Mouse (Mus musculus): ENCODE results near the gene Maml1. TPM values are rescaled to one million over a fixed set of nuclear protein-coding genes. Genes with fewer than 3 reads are reported as not detected.

Gene Maml1
- polyA plus RNA-seq, 1 experiment from 2014 or later, result 4.6 TPM

- Histone ChIP-seq H3K36me3 (replicated peaks; ENCODE audit: control insufficient read depth, insufficient read depth) (peaks cover 33% of the 10 kb centered on the region), H3K27ac (no peak overlapping the region), H3K4me3 (replicated peaks; ENCODE audit: low read length) (no peak overlapping the region), H3K27me3 (ENCODE audit: control insufficient read depth, insufficient read depth, low read length) (no peaks in the 10 kb centered on the region), H3K9me3 (ENCODE audit: control insufficient read depth, low read length) (no peaks in the 10 kb centered on the region), H3K4me2 (replicated peaks) (no peak overlapping the region), H3K9ac (no peak overlapping the region), H3K4me1 (replicated peaks; ENCODE audit: control insufficient read depth, insufficient read depth, low read length) (no peaks in the 10 kb centered on the region)
- ATAC-seq (ENCODE audit: low FRiP score), result no peak
- DNase-seq (ENCODE audit: low spot score), result no peak
- 82% methylated on average over 12 of the region's 12 CpGs for WGBS
Observed at GRCm38 (mm10) chr11:50254010-50254580, 38.0 kb downstream of the Maml1 start.

- Histone ChIP-seq H3K27ac (no peak overlapping the region), H3K27me3 (ENCODE audit: control insufficient read depth, insufficient read depth, low read length) (no peaks in the 10 kb centered on the region), H3K4me2 (replicated peaks) (no peak overlapping the region), H3K9me3 (ENCODE audit: control insufficient read depth, low read length) (no peaks in the 10 kb centered on the region), H3K4me3 (replicated peaks; ENCODE audit: low read length) (no peak overlapping the region), H3K36me3 (replicated peaks; ENCODE audit: control insufficient read depth, insufficient read depth) (peaks cover 26% of the 10 kb centered on the region), H3K4me1 (replicated peaks; ENCODE audit: control insufficient read depth, insufficient read depth, low read length) (no peaks in the 10 kb centered on the region), H3K9ac (no peak overlapping the region)
- 71% methylated on average over 1 of the region's 1 CpGs for WGBS
- DNase-seq (ENCODE audit: low spot score) (no peak), ATAC-seq (ENCODE audit: low FRiP score) (no peak)
Observed at GRCm38 (mm10) chr11:50253393-50253792, 38.7 kb downstream of the Maml1 start.

- no peak for ATAC-seq (ENCODE audit: low FRiP score)
- 74% methylated on average over 11 of the region's 11 CpGs for WGBS
Observed at GRCm38 (mm10) chr11:50252684-50253265, 39.3 kb downstream of the Maml1 start.

GRCm38 (mm10) chr11:50252166-50252565, 39.9 kb downstream of the Maml1 start:
- Histone ChIP-seq H3K4me3 (replicated peaks; ENCODE audit: low read length) (no peak overlapping the region), H3K9me3 (ENCODE audit: control insufficient read depth, low read length) (no peaks in the 10 kb centered on the region), H3K9ac (no peak overlapping the region), H3K4me1 (replicated peaks; ENCODE audit: control insufficient read depth, insufficient read depth, low read length) (no peaks in the 10 kb centered on the region), H3K36me3 (replicated peaks; ENCODE audit: control insufficient read depth, insufficient read depth) (peaks cover 14% of the 10 kb centered on the region), H3K27me3 (ENCODE audit: control insufficient read depth, insufficient read depth, low read length) (no peaks in the 10 kb centered on the region), H3K27ac (no peak overlapping the region), H3K4me2 (replicated peaks) (no peak overlapping the region)
- DNase-seq (ENCODE audit: low spot score), result no peak
- no peak for ATAC-seq (ENCODE audit: low FRiP score)
- 66% methylated on average over 3 of the region's 3 CpGs for WGBS

More at GRCm38 (mm10) chr11:50252684-50253265, 39.3 kb downstream of the Maml1 start:
- Histone ChIP-seq H3K27me3 (ENCODE audit: control insufficient read depth, insufficient read depth, low read length) (no peaks in the 10 kb centered on the region), H3K36me3 (replicated peaks; ENCODE audit: control insufficient read depth, insufficient read depth) (peaks cover 20% of the 10 kb centered on the region), H3K4me1 (replicated peaks; ENCODE audit: control insufficient read depth, insufficient read depth, low read length) (no peaks in the 10 kb centered on the region), H3K9ac (no peak overlapping the region), H3K9me3 (ENCODE audit: control insufficient read depth, low read length) (no peaks in the 10 kb centered on the region), H3K27ac (no peak overlapping the region), H3K4me2 (replicated peaks) (no peak overlapping the region), H3K4me3 (replicated peaks; ENCODE audit: low read length) (no peak overlapping the region)
- DNase-seq (ENCODE audit: low spot score), result no peak

GRCm38 (mm10) chr11:50248473-50249171, 43.5 kb downstream of the Maml1 start:
- no peaks in the 10 kb centered on the region for H3K36me3 ChIP-seq (replicated peaks; ENCODE audit: control insufficient read depth, insufficient read depth)
- no peaks in the 10 kb centered on the region for H3K27me3 ChIP-seq (ENCODE audit: control insufficient read depth, insufficient read depth, low read length)
- H3K9ac ChIP-seq, result no peak overlapping the region
- H3K4me1 ChIP-seq (replicated peaks; ENCODE audit: control insufficient read depth, insufficient read depth, low read length), result no peaks in the 10 kb centered on the region
- DNase-seq (ENCODE audit: low spot score), result no peak
- ATAC-seq (ENCODE audit: low FRiP score), result no peak
- no peak overlapping the region for H3K4me3 ChIP-seq (replicated peaks; ENCODE audit: low read length)
- 84% methylated on average over 7 of the region's 7 CpGs for WGBS
- H3K9me3 ChIP-seq (ENCODE audit: control insufficient read depth, low read length), result no peaks in the 10 kb centered on the region
- no peak overlapping the region for H3K4me2 ChIP-seq (replicated peaks)
- no peak overlapping the region for H3K27ac ChIP-seq

GRCm38 (mm10) chr11:50245269-50245668, 46.8 kb downstream of the Maml1 start:
- H3K9ac ChIP-seq, result no peak overlapping the region
- H3K36me3 ChIP-seq (replicated peaks; ENCODE audit: control insufficient read depth, insufficient read depth), result no peaks in the 10 kb centered on the region
- H3K27ac ChIP-seq, result no peak overlapping the region
- H3K4me1 ChIP-seq (replicated peaks; ENCODE audit: control insufficient read depth, insufficient read depth, low read length), result no peaks in the 10 kb centered on the region
- H3K4me3 ChIP-seq (replicated peaks; ENCODE audit: low read length), result no peak overlapping the region
- H3K27me3 ChIP-seq (ENCODE audit: control insufficient read depth, insufficient read depth, low read length), result no peaks in the 10 kb centered on the region
- H3K9me3 ChIP-seq (ENCODE audit: control insufficient read depth, low read length), result no peaks in the 10 kb centered on the region
- ATAC-seq (ENCODE audit: low FRiP score), result no peak
- 68% methylated on average over 5 of the region's 5 CpGs for WGBS
- no peak overlapping the region for H3K4me2 ChIP-seq (replicated peaks)
- no peak for DNase-seq (ENCODE audit: low spot score)

- Histone ChIP-seq H3K9ac (no peak overlapping the region), H3K27me3 (ENCODE audit: control insufficient read depth, insufficient read depth, low read length) (0 out of 2 replicates have a peak, but pooled peaks cover under 1% of the 10 kb centered on the region), H3K9me3 (ENCODE audit: control insufficient read depth, low read length) (no peaks in the 10 kb centered on the region), H3K36me3 (replicated peaks; ENCODE audit: control insufficient read depth, insufficient read depth) (no peaks in the 10 kb centered on the region), H3K4me3 (replicated peaks; ENCODE audit: low read length) (no peak overlapping the region), H3K27ac (no peak overlapping the region), H3K4me1 (replicated peaks; ENCODE audit: control insufficient read depth, insufficient read depth, low read length) (no peaks in the 10 kb centered on the region), H3K4me2 (replicated peaks) (no peak overlapping the region)
- 81% methylated on average over 6 of the region's 6 CpGs for WGBS
- no peak for ATAC-seq (ENCODE audit: low FRiP score)
- DNase-seq (ENCODE audit: low spot score), result no peak
Observed at GRCm38 (mm10) chr11:50243926-50244325, 48.2 kb downstream of the Maml1 start.

- no peak overlapping the region for H3K27ac ChIP-seq
- H3K4me2 ChIP-seq (replicated peaks), result no peak overlapping the region
- ATAC-seq (ENCODE audit: low FRiP score), result no peak
- WGBS, result 91% methylated on average over 7 of the region's 7 CpGs
- H3K9ac ChIP-seq, result no peak overlapping the region
- H3K36me3 ChIP-seq (replicated peaks; ENCODE audit: control insufficient read depth, insufficient read depth), result 0 out of 2 replicates have a peak, but pooled peaks cover 6% of the 10 kb centered on the region
- H3K4me3 ChIP-seq (replicated peaks; ENCODE audit: low read length), result no peak overlapping the region
- no peak for DNase-seq (ENCODE audit: low spot score)
- peaks cover 18% of the 10 kb centered on the region; the same call in 1 of the 2 replicates for H3K27me3 ChIP-seq (ENCODE audit: control insufficient read depth, insufficient read depth, low read length)
- peaks cover 6% of the 10 kb centered on the region; the same call in 1 of the 2 replicates for H3K4me1 ChIP-seq (replicated peaks; ENCODE audit: control insufficient read depth, insufficient read depth, low read length)
- H3K9me3 ChIP-seq (ENCODE audit: control insufficient read depth, low read length), result no peaks in the 10 kb centered on the region
Observed at GRCm38 (mm10) chr11:50240235-50240911, 51.7 kb downstream of the Maml1 start.
